Mouse (Mus musculus): ENCODE measurements around the gene Prlh. TPM values are rescaled to one million over a fixed set of nuclear protein-coding genes. Genes with fewer than 3 reads are reported as not detected.

Gene Prlh
- polyA plus RNA-seq, 1 experiment, result not detected

DNA sequence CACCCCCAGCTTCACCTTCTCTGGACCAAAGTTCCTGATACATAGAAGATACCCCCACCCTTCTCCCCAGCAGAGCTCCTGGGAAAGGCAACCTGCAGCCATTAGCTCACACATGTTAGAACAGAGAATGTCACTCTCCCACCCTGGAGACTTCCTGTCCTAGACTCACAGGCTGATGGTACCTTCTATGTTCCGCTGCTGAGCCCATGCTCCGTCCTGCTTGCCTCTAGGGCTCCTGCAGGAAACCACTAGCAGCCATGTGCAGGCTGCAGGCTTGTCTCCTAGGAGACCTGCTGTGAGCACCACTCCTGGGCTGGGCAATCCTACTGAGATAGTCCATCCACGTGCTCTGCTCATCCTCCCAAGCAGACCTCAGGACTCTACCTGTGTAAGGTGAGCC is 49.7 kb downstream of the Prlh start:
- TF ChIP-seq CEBPB (IDR thresholded peaks at IDR 0.05; ENCODE audit: low read depth), result no peak
- no peak for TF ChIP-seq MAX (IDR thresholded peaks at IDR 0.05)
- TF ChIP-seq CTCF (IDR thresholded peaks at IDR 0.05; ENCODE audit: control insufficient read depth, insufficient read depth, insufficient read length), result no peak
- no peak for TF ChIP-seq USF1 (IDR thresholded peaks at IDR 0.05; ENCODE audit: low read depth)
- no peak for TF ChIP-seq MYOG (IDR thresholded peaks at IDR 0.05; ENCODE audit: control insufficient read depth, extremely low read depth, insufficient read length)
- TF ChIP-seq MYOD1 (IDR thresholded peaks at IDR 0.05; ENCODE audit: control insufficient read depth, insufficient read length, low read depth), result no peak
- TF ChIP-seq FOSL1 (IDR thresholded peaks at IDR 0.05; ENCODE audit: insufficient read depth, low read length, poor library complexity, severe bottlenecking), result no peak
- Histone ChIP-seq H3K36me3 (ENCODE audit: control insufficient read depth, insufficient read depth) (no peaks in the 10 kb centered on the region), H3ac (ENCODE audit: control insufficient read depth, insufficient read length, low read depth) (no peak overlapping the region), H3K27me3 (ENCODE audit: control insufficient read depth, insufficient read depth, insufficient read length) (no peaks in the 10 kb centered on the region), H3K4me3 (ENCODE audit: insufficient read depth, poor library complexity, severe bottlenecking) (no peak overlapping the region), H3K79me3 (ENCODE audit: low read depth) (peaks cover 62% of the 10 kb centered on the region), H3K79me2 (ENCODE audit: control insufficient read depth, insufficient read depth) (peaks cover 88% of the 10 kb centered on the region)

Other genes with a start within 250 kb of the Prlh start
- gene Col6a3, start 109.1 kb upstream of the Prlh start, polyA plus RNA-seq (2012; fragmentation: generic; extraction: Trizol), result 38.6 TPM
- gene Mlph, start 38.0 kb upstream of the Prlh start, polyA plus RNA-seq (2012; fragmentation: generic; extraction: Trizol), result 0.07 TPM
- 0.02 TPM for gene Rab17, start 16.6 kb downstream of the Prlh start, polyA plus RNA-seq (2012; fragmentation: generic; extraction: Trizol)
- 74.1 TPM for gene Lrrfip1, start 45.6 kb downstream of the Prlh start, polyA plus RNA-seq (2012; fragmentation: generic; extraction: Trizol)
- not detected for gene Rbm44, start 192.0 kb downstream of the Prlh start, polyA plus RNA-seq (2012; fragmentation: generic; extraction: Trizol)
- gene Ramp1, start 226.7 kb downstream of the Prlh start, polyA plus RNA-seq (2012; fragmentation: generic; extraction: Trizol), result 2.1 TPM

All from C2C12 (cell line).